ENCODE assay signal across 8 mouse cellular contexts in genomic region chr10:80445898-80446601, GRCm38 (mm10). TPM values are rescaled to one million over a fixed set of nuclear protein-coding genes. Genes with fewer than 3 reads are reported as not detected.
A peak's percentile ranks its signal among the peaks of the same experiment; 100 is the strongest.
DNase-seq lines count a peak whose midpoint lies in the region; ATAC-seq and TF ChIP-seq lines count a peak whose summit lies in the region.

No protein-coding gene starts in this region.

- 7% methylated on average over 26 of the region's 26 CpGs for WGBS in forebrain, embryonic 15.5 days
- 8% methylated on average over 26 of the region's 26 CpGs for WGBS in hindbrain, embryonic 10.5 days
- WGBS in lung, embryonic 16.5 days, result 6% methylated on average over 26 of the region's 26 CpGs
- 11% methylated on average over 26 of the region's 26 CpGs for WGBS in thymus, adult 2 months

- TF ChIP-seq CTCF in ES-Bruce4 (IDR thresholded peaks at IDR 0.05; ENCODE audit: low read depth, low read length), result peak; percentile 96
- peak; percentile 98 for TF ChIP-seq CTCF in thymus, adult 2 months (IDR thresholded peaks at IDR 0.05; ENCODE audit: borderline replicate concordance, control insufficient read depth, extremely low read depth, insufficient read depth, low read length, poor library complexity)

- no peaks in the 10 kb centered on the region for H3K27me3 ChIP-seq in ES-Bruce4 (ENCODE audit: control insufficient read depth, insufficient read depth, low read length, poor library complexity, severe bottlenecking)
- peaks cover 9% of the 10 kb centered on the region; the same call in 1 of the 2 replicates for H3K27me3 ChIP-seq in forebrain, embryonic 15.5 days
- peaks cover 61% of the 10 kb centered on the region for H3K27me3 ChIP-seq in hindbrain, embryonic 10.5 days (ENCODE audit: insufficient read depth, poor library complexity, severe bottlenecking)
- H3K27me3 ChIP-seq in lung, embryonic 16.5 days (ENCODE audit: control insufficient read depth, insufficient read depth, low read depth, low read length), result peaks cover 9% of the 10 kb centered on the region
- no peaks in the 10 kb centered on the region for H3K27me3 ChIP-seq in thymus, adult 2 months (ENCODE audit: control insufficient read depth, insufficient read depth, low read length)

- H3K4me1 ChIP-seq in ES-Bruce4 (ENCODE audit: control insufficient read depth, insufficient read depth, low read length), result no peaks in the 10 kb centered on the region
- peaks cover 7% of the 10 kb centered on the region; the same call in 1 of the 2 replicates for H3K4me1 ChIP-seq in forebrain, embryonic 15.5 days
- H3K4me1 ChIP-seq in hindbrain, embryonic 10.5 days (replicated peaks), result peaks cover 40% of the 10 kb centered on the region
- no peaks in the 10 kb centered on the region; the same call in 1 of the 2 replicates for H3K4me1 ChIP-seq in lung, embryonic 16.5 days (replicated peaks; ENCODE audit: control insufficient read depth, insufficient read depth, low read length)
- H3K4me1 ChIP-seq in thymus, adult 2 months (replicated peaks; ENCODE audit: control insufficient read depth, insufficient read depth, low read length), result peaks cover 11% of the 10 kb centered on the region; the same call in 1 of the 2 replicates

- peak; percentile 82; the same call in 1 of the 2 replicates for ATAC-seq in cerebellum, adult (ENCODE audit: insufficient number of reproducible peaks, low FRiP score, low TSS enrichment)
- ATAC-seq in forebrain, embryonic 15.5 days (replicated peaks), result peak; percentile 81
- peak; percentile 78 for ATAC-seq in lung, embryonic 16.5 days (ENCODE audit: low read depth)

- H3K4me3 ChIP-seq in ES-Bruce4 (ENCODE audit: low read depth, low read length), result no peak overlapping the region
- peak overlapping the region; percentile 22 for H3K4me3 ChIP-seq in forebrain, embryonic 15.5 days
- H3K4me3 ChIP-seq in hindbrain, embryonic 10.5 days, result peak overlapping the region; percentile 18; the same call in 1 of the 2 replicates
- no peak overlapping the region for H3K4me3 ChIP-seq in lung, embryonic 16.5 days (ENCODE audit: low read length)
- no peak overlapping the region for H3K4me3 ChIP-seq in thymus, adult 2 months (ENCODE audit: control insufficient read depth, insufficient read depth, low read length)

- DNase-seq in hindbrain, embryonic 10.5 days (ENCODE audit: low spot score), result peak; percentile 79
- DNase-seq in layer of hippocampus, adult 9-11 months, result peak; percentile 61
- DNase-seq in ovary, postnatal 10 days (ENCODE audit: low spot score), result peak; percentile 61
- peak; percentile 83 for DNase-seq in thymus, adult 2 months

- no peaks in the 10 kb centered on the region for H3K9me3 ChIP-seq in ES-Bruce4 (replicated peaks; ENCODE audit: control insufficient read depth, insufficient read depth, low read length, poor library complexity, severe bottlenecking)
- H3K9me3 ChIP-seq in forebrain, embryonic 15.5 days, result no peaks in the 10 kb centered on the region
- no peaks in the 10 kb centered on the region for H3K9me3 ChIP-seq in hindbrain, embryonic 10.5 days
- no peaks in the 10 kb centered on the region for H3K9me3 ChIP-seq in lung, embryonic 16.5 days (ENCODE audit: control insufficient read depth, low read length)

- TF ChIP-seq POLR2A in ES-Bruce4 (IDR thresholded peaks at IDR 0.05; ENCODE audit: insufficient read depth, low read length), result no peak
- no peak for TF ChIP-seq POLR2A in thymus, adult 2 months (IDR thresholded peaks at IDR 0.05; ENCODE audit: control insufficient read depth, extremely low read depth, insufficient read depth, low read length, poor library complexity)

- H3K27ac ChIP-seq in ES-Bruce4 (ENCODE audit: insufficient read depth, low read length), result no peak overlapping the region
- H3K27ac ChIP-seq in forebrain, embryonic 15.5 days (replicated peaks), result no peak overlapping the region
- H3K27ac ChIP-seq in hindbrain, embryonic 10.5 days, result no peak overlapping the region
- H3K27ac ChIP-seq in lung, embryonic 16.5 days (ENCODE audit: low read length), result no peak overlapping the region
- no peak overlapping the region for H3K27ac ChIP-seq in thymus, adult 2 months (ENCODE audit: control insufficient read depth, insufficient read depth, low read length)

- H3K36me3 ChIP-seq in ES-Bruce4 (ENCODE audit: control insufficient read depth, insufficient read depth, low read length, poor library complexity, severe bottlenecking), result no peaks in the 10 kb centered on the region
- no peaks in the 10 kb centered on the region for H3K36me3 ChIP-seq in forebrain, embryonic 15.5 days
- H3K36me3 ChIP-seq in hindbrain, embryonic 10.5 days, result no peaks in the 10 kb centered on the region
- H3K36me3 ChIP-seq in lung, embryonic 16.5 days (ENCODE audit: control insufficient read depth, insufficient read depth, low read length), result no peaks in the 10 kb centered on the region
- no peaks in the 10 kb centered on the region for H3K36me3 ChIP-seq in thymus, adult 2 months (ENCODE audit: control insufficient read depth, insufficient read depth, low read length)

- peak; percentile 65 for TF ChIP-seq EP300 in ES-Bruce4 (IDR thresholded peaks at IDR 0.05; ENCODE audit: insufficient read depth, low read depth, low read length)

- peak overlapping the region; percentile 41 for H3K4me2 ChIP-seq in forebrain, embryonic 15.5 days (replicated peaks)
- 0 out of 2 replicates have a peak overlapping the region, but pooled peaks have one; percentile 7 for H3K4me2 ChIP-seq in lung, embryonic 16.5 days (ENCODE audit: low read depth, low read length)

- no peak overlapping the region for H3K9ac ChIP-seq in ES-Bruce4 (ENCODE audit: low read depth, poor library complexity, severe bottlenecking)
- H3K9ac ChIP-seq in forebrain, embryonic 15.5 days (replicated peaks), result no peak overlapping the region
- no peak overlapping the region for H3K9ac ChIP-seq in lung, embryonic 16.5 days (ENCODE audit: low read length)

RNA-seq across cellular contexts. Expression of gene Tcf3, which starts 12.6 kb away (rescaled TPM):
- 78.0 and 78.2 TPM in 2 replicates for polyA plus RNA-seq in ES-Bruce4 (2011; ENCODE audit: insufficient read depth, insufficient read length, low read depth, missing spikeins)
- polyA plus RNA-seq in forebrain, embryonic 15.5 days (2015; fragmentation: Nextera tagmentation; extraction: Ambion mirVana), result 85.2 and 89.6 TPM in 2 replicates
- 191 and 198 TPM in 2 replicates for polyA plus RNA-seq in hindbrain, embryonic 10.5 days (2016; fragmentation: Nextera tagmentation; extraction: Ambion mirVana)
- 81.0 and 82.4 TPM in 2 replicates for polyA plus RNA-seq in lung, embryonic 16.5 days (2015; fragmentation: Nextera tagmentation; extraction: Ambion mirVana)
- polyA plus RNA-seq in thymus, adult 2 months (2012; rRNA removed), result 341 and 425 TPM in 2 replicates

RNA-seq across cellular contexts. Expression of gene Uqcr11, which starts 39.4 kb away (rescaled TPM):
- 199 and 223 TPM in 2 replicates for polyA plus RNA-seq in ES-Bruce4 (2011; ENCODE audit: insufficient read depth, insufficient read length, low read depth, missing spikeins)
- polyA plus RNA-seq in forebrain, embryonic 15.5 days (2015; fragmentation: Nextera tagmentation; extraction: Ambion mirVana), result 551 and 574 TPM in 2 replicates
- 648 and 654 TPM in 2 replicates for polyA plus RNA-seq in hindbrain, embryonic 10.5 days (2016; fragmentation: Nextera tagmentation; extraction: Ambion mirVana)
- polyA plus RNA-seq in lung, embryonic 16.5 days (2015; fragmentation: Nextera tagmentation; extraction: Ambion mirVana), result 618 and 673 TPM in 2 replicates
- 1,246 and 1,699 TPM in 2 replicates for polyA plus RNA-seq in thymus, adult 2 months (2012; rRNA removed)

RNA-seq across cellular contexts. Expression of gene Mbd3, which starts 46.7 kb away (rescaled TPM):
- 81.3 and 84.8 TPM in 2 replicates for polyA plus RNA-seq in ES-Bruce4 (2011; ENCODE audit: insufficient read depth, insufficient read length, low read depth, missing spikeins)
- polyA plus RNA-seq in forebrain, embryonic 15.5 days (2015; fragmentation: Nextera tagmentation; extraction: Ambion mirVana), result 281 and 295 TPM in 2 replicates
- 341 and 365 TPM in 2 replicates for polyA plus RNA-seq in hindbrain, embryonic 10.5 days (2016; fragmentation: Nextera tagmentation; extraction: Ambion mirVana)
- 192 and 204 TPM in 2 replicates for polyA plus RNA-seq in lung, embryonic 16.5 days (2015; fragmentation: Nextera tagmentation; extraction: Ambion mirVana)
- 268 and 290 TPM in 2 replicates for polyA plus RNA-seq in thymus, adult 2 months (2012; rRNA removed)

RNA-seq across cellular contexts. Expression of gene Onecut3, which starts 48.6 kb away (rescaled TPM):
- not detected in 2 replicates for polyA plus RNA-seq in ES-Bruce4 (2011; ENCODE audit: insufficient read depth, insufficient read length, low read depth, missing spikeins)
- polyA plus RNA-seq in forebrain, embryonic 15.5 days (2015; fragmentation: Nextera tagmentation; extraction: Ambion mirVana), result 0.23 and 0.61 TPM in 2 replicates
- polyA plus RNA-seq in hindbrain, embryonic 10.5 days (2016; fragmentation: Nextera tagmentation; extraction: Ambion mirVana), result 1.1 and 2.0 TPM in 2 replicates
- not detected in 2 replicates for polyA plus RNA-seq in lung, embryonic 16.5 days (2015; fragmentation: Nextera tagmentation; extraction: Ambion mirVana)
- polyA plus RNA-seq in thymus, adult 2 months (2012; rRNA removed), result 0.03 and 0.10 TPM in 2 replicates

RNA-seq across cellular contexts. Expression of gene Mex3d, which starts 58.6 kb away (rescaled TPM):
- 25.0 and 28.0 TPM in 2 replicates for polyA plus RNA-seq in ES-Bruce4 (2011; ENCODE audit: insufficient read depth, insufficient read length, low read depth, missing spikeins)
- 22.0 and 22.7 TPM in 2 replicates for polyA plus RNA-seq in forebrain, embryonic 15.5 days (2015; fragmentation: Nextera tagmentation; extraction: Ambion mirVana)
- 7.2 and 8.8 TPM in 2 replicates for polyA plus RNA-seq in hindbrain, embryonic 10.5 days (2016; fragmentation: Nextera tagmentation; extraction: Ambion mirVana)
- polyA plus RNA-seq in lung, embryonic 16.5 days (2015; fragmentation: Nextera tagmentation; extraction: Ambion mirVana), result 4.4 and 4.5 TPM in 2 replicates
- 34.9 and 38.2 TPM in 2 replicates for polyA plus RNA-seq in thymus, adult 2 months (2012; rRNA removed)

Comparison
In these comparisons a context has a peak if more than half of its experiments do, and no peak if none do; other contexts are left out.
1. H3K4me3 ChIP-seq: peak in forebrain, embryonic 15.5 days (single experiment) and hindbrain, embryonic 10.5 days (single experiment); none in ES-Bruce4 (single experiment), lung, embryonic 16.5 days (single experiment) and thymus, adult 2 months (single experiment).
2. Peak in every context shown above with its lines, with median percentiles within 50 percentile points of each other: ATAC-seq and DNase-seq.